Mouse (Mus musculus) lung, postnatal 10 days (tissue): ENCODE measurements around the gene Gm43064.
"Not testable (repeated sequence)": the region's sequence is repeated elsewhere in the genome, so short reads cannot be mapped to it uniquely, and the experiment has no call there.

Experiments
- DNase-seq: peaks from one replicate; pipeline ENCODE4 v3.0.0; 2021

Gene Gm43064

DNA sequence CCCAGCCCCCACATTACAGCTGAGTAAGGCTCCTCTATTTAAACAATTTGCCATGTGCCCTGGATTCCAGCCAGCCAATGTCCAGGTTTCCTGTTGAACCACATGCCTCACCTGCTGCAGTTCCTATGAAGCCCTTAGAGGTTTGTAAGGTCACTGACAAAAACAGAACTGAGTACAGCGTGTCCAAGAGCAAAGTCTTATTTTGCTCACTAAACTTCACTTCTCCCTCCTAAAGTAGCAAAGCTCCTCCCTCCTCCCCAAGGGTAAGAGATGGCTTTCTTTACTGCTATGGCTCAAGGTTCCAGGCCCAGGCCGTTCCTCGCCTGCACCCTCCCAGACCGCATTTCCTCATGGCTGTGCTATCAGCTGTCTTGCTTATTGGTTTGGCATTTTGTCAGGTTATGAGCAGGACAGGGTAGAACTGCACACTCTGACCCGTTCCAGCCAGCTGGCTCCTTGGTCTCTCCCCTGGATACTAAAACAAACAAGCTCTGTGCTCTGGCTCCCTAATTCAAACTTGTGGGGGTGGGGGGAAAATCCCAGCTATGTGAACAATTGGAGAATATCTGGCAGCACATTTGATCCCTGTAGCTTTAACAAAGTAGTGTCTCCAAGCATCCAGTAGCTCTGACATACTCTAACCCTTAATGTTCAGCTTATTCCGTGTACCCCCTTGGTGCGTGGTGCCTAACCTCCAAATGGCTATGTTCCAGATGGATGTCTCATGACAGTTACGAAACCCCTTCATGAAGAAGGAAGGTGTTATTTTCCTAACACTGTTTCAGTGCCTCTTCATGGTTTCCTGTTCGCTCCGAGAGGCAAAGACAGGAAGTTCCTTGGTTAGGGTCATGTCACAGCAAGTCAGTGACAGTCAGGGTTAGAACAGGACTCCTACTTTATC lies 7.5 kb upstream of the Gm43064 start:
- DNase-seq = peak; percentile 89

GRCm38 (mm10) chr3:103802861-103803260 lies 6.5 kb upstream of the Gm43064 start:
- peak; percentile 3 for DNase-seq

DNA sequence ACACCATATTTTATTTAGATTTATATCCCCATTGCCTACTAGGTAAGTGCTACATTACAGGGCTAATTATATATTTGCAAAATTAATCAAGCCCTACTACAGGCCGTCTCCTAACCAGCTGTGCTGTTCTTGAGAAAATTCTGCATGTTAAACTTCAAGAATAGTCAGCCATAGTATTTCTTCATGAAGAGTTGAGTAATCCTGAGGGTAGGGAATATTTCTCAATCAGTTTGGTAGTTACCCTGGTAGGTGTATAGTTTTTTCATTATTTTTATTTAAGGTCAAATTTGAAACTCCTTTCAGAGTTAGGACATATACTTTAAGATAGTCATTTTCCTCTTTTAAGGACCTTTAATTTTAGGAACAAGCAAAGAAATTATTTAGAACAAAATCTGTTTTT lies 3.7 kb upstream of the Gm43064 start:
- DNase-seq = no peak

- no peak for DNase-seq
Observed at GRCm38 (mm10) chr3:103809799-103810150, 402 bp downstream of the Gm43064 start.

DNA sequence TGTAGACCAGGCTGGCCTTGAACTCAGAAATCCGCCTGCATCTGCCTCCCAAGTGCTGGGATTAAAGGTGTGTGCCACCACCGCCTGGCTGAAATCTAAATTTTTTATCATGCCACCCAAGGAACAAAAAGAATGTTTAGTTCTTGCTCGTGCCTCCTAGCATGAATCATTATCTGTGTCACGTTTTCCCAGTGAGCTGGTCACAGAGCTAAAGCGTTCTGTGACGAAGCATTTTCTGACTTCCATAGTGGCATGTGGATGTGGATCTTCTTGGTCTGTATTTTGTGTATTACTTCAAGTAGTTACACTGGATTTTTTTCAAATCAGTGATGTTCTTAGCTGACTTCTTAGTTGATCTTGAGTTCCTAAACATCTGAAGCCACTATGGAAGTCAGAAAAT lies 1.6 kb downstream of the Gm43064 start:
- no peak for DNase-seq

- no peak for DNase-seq
Observed at GRCm38 (mm10) chr3:103827548-103827947, 18.2 kb downstream of the Gm43064 start.

GRCm38 (mm10) chr3:103829036-103829435 lies 19.7 kb downstream of the Gm43064 start:
- DNase-seq = no peak

- not testable (repeated sequence) for DNase-seq
Observed at GRCm38 (mm10) chr3:103830681-103831080, 21.3 kb downstream of the Gm43064 start.

- no peak for DNase-seq
Observed at GRCm38 (mm10) chr3:103831146-103831545, 21.8 kb downstream of the Gm43064 start.

- no peak for DNase-seq
Observed at GRCm38 (mm10) chr3:103832426-103832825, 23.1 kb downstream of the Gm43064 start, which contains the start of gene Bcl2l15. Bcl2l15 (plus strand) TSS chr3:103832601.

- DNase-seq = no peak
Observed at GRCm38 (mm10) chr3:103834001-103834400, 24.6 kb downstream of the Gm43064 start.

- no peak for DNase-seq
Observed at GRCm38 (mm10) chr3:103835272-103835950, 26.0 kb downstream of the Gm43064 start.

DNA sequence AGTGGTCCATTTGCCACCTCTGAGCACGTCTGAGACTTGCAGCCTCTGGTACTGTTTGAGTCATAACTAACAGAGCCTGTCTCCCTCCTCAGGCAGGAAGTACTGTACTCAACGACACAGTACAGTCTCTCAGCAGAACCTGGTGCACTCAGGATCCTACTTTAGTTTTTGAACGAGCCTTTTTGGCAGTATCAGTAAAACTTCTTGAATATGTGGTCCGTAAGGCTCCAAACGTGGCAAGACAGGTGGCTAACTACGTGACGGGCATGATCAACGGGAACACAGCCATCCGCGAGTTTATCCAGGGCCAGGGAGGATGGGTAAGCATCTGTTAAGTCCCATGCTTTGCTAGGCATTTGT lies 26.6 kb downstream of the Gm43064 start:
- DNase-seq = no peak

DNA sequence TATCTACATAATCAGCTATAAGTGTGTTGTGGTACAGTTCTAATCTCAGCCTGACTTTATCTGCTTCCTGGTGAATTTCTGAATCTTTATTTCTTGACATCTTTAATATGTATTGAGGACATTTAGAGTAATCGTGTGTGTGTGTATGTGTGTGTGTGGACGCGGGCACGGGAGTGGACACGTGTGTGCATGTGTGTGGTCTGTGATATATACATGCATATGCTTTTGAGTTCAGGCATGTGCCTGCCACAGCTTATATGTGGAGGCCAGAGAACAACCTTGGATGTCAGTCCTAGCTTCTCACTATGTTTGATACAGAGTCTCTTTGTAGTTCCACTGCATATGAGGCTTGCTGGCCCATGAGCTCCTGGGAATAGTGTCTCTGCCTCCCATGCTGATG lies 27.1 kb downstream of the Gm43064 start:
- no peak for DNase-seq

DNA sequence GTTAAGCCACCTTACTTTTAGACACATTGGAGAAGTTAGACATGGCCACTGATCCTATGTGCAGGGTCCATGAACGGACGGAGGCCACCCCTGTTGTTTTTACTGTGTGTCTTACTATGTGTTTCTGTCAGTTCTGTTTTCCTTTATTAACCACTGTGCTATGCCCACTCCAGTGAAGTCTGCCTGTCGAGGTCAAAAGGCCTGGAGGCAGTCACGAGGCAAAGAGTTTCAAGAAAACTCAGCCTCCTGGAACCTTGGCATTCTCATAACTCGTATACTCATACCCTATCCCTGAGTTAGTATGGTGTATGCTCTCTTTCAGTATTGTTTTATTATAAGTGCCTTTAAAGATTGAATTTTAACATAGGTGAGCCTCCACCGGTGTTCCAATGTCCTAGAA lies 30.3 kb downstream of the Gm43064 start:
- DNase-seq = no peak

DNA sequence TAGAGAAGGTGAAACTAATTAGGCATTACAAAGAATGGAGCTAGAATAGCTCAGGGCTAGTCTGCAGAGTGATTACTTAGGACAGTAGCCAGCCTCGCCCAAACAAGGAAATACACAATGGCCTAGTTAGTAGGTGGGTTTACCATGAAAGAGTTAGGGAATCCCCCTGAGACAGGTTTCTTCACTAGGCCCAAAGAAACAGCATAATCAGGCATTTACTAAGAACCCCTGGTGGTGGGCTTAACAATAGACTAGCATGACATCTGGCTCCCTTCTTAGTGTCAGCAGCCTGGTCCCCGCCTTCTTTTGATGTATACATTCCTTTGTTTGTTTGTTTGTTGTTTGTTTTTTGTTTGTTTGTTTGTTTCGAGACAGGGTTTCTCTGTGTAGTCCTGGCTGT lies 30.8 kb downstream of the Gm43064 start:
- DNase-seq = not testable (repeated sequence)

DNA sequence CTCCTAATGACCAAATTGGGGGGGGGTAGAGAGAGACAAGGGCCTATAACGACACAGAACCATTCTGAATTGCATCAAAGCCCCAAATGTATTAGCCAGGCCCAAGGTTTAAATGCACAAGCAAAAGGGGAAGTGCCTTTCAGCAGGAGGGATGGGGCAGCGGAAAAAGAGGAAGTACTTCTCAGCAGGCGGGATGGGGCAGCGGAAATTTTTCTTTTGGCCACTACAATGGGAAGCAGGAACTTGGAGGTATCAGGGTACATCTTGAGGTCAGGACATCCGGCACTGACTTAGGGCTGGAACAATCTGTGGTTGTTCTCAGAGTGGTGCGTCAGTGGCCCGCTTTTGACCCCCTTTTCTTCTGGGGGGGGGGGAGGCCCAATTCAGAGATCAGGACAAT lies 31.6 kb downstream of the Gm43064 start:
- not testable (repeated sequence) for DNase-seq

DNA sequence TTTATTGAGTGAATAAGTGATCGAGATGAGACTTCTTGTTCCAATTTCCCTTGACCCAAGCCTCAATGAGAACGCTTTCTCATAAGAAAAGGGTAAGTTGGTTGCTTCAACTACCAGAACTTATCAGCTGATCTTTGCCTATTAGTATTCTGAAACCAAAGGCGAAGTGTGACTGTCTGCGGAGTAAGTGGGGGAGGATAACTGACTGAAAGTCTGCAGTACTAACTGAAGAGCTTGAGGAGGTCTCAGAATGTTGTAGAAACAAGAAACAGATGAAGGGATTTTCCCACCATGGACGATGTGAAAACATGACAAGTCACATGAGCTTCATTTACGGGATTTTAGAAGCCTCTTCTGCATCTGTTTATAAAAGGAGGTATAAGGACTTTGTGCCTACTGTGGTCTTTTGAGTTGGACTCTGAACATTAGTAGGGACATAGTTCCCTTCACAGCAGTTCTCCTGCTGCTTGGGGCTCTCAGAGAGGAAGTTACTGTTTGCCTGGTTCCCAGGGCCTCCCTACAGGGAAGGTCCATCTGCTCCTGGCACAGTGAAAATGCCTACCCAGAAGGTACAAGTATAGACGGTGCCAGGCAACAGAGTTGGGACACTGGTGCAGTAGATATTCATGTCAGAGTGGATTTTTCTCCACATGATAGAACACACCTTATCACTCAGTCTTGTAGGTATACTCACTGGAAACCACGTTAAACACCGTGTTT lies 41.4 kb downstream of the Gm43064 start:
- DNase-seq = no peak

GRCm38 (mm10) chr3:103851481-103851880 lies 42.1 kb downstream of the Gm43064 start:
- no peak for DNase-seq

GRCm38 (mm10) chr3:103851882-103852281 lies 42.5 kb downstream of the Gm43064 start:
- no peak for DNase-seq

- DNase-seq = peak; percentile 84
Observed at GRCm38 (mm10) chr3:103852565-103853299, 43.4 kb downstream of the Gm43064 start.

DNA sequence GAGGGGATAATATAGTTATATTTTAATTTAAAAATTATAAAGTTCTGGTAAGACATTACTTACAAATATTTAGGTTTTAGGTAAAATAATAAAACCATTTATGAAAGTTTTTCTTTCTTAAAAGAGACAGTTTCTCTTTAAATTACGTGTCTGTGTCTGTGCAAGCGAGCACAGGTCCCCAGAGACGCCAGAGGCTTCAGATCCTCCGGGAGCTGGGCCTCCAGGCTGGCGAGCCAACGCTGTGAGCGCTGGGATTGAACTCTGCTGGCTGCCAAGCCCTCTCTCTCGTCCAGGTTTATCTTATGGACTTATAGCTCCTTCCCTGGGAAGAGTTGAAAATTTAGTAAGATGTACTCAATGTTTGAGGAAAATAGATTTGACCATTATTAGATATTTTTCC lies 44.4 kb downstream of the Gm43064 start:
- peak; percentile 7 for DNase-seq
